Mouse (Mus musculus): ENCODE data around the gene Prmt3. TPM values are rescaled to one million over a fixed set of nuclear protein-coding genes. Genes with fewer than 3 reads are reported as not detected.

Gene Prmt3
- total and polyA plus RNA-seq, 3 experiments = 78.5 to 128 (median 112) TPM

DNA sequence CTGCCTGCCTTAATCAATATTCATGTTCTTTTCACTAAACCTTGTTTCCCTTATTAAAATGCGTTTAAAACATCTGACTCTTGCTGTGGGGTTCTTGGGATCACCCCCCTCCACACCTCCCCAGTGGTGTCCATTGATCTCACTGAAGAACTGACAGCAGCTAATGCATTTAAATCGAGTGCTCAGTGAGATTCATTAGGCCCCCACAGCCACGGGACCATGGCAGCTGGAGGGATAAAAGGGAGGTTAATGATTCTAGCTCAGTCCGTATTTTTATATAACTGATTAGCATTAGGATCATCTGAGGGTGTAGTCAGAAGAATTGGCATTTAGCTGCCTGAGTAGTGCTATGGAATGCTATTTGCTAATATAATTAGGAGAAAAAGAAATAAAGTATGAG is 41.2 kb downstream of the Prmt3 start:
- TF ChIP-seq CTCF (IDR thresholded peaks at IDR 0.05; ENCODE audit: low read depth, low read length) = no peak
- no peak for TF ChIP-seq TAL1 (conservative IDR thresholded peaks at IDR 0.05; ENCODE audit: low read depth, low read length)
- TF ChIP-seq POLR2AphosphoS5 (IDR thresholded peaks at IDR 0.05; ENCODE audit: insufficient replicate concordance, low read depth, low read length) = no peak
- no peak for TF ChIP-seq GATA1 (IDR thresholded peaks at IDR 0.05; ENCODE audit: borderline replicate concordance, low read length)
- no peak for TF ChIP-seq GATA2 (IDR thresholded peaks at IDR 0.05; ENCODE audit: borderline replicate concordance, low read depth, low read length)
- Histone ChIP-seq H3K36me3 (replicated peaks) (peaks cover 82% of the 10 kb centered on the region), H3K27me3 (ENCODE audit: insufficient read depth, low read length) (no peaks in the 10 kb centered on the region)

DNA sequence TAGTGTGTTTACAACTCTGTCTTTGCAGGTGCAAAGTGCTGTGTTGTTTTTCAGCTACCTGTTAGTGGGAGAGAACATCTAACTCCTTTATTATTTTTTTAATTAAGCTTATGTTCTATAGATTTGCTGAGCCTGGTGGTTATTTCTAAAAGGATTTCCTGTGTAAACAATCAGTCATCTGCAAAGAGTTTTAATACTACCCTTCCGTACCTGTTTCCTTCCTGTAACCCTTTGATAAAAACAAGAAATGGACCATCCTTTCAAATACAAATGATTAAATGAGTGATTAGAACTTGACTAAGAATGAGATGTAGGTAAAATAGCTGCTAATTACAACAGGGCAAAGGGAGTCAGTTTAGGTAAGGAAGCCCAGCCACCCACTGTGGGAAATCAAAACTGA is 43.2 kb downstream of the Prmt3 start:
- no peak for TF ChIP-seq TAL1 (conservative IDR thresholded peaks at IDR 0.05; ENCODE audit: low read depth, low read length)
- TF ChIP-seq POLR2AphosphoS5 (IDR thresholded peaks at IDR 0.05; ENCODE audit: insufficient replicate concordance, low read depth, low read length) = no peak
- TF ChIP-seq GATA2 (IDR thresholded peaks at IDR 0.05; ENCODE audit: borderline replicate concordance, low read depth, low read length) = no peak
- TF ChIP-seq GATA1 (IDR thresholded peaks at IDR 0.05; ENCODE audit: borderline replicate concordance, low read length) = no peak
- no peak for TF ChIP-seq CTCF (IDR thresholded peaks at IDR 0.05; ENCODE audit: low read depth, low read length)
- no peaks in the 10 kb centered on the region for H3K4me1 ChIP-seq (ENCODE audit: insufficient read depth, low read depth, low read length)

More for the DNA sequence above, 41.2 kb downstream of the Prmt3 start:
- DNase-seq (ENCODE audit: low spot score) = no peak
- Histone ChIP-seq H3K4me3 (ENCODE audit: low read depth, low read length) (no peak overlapping the region), H3K4me1 (ENCODE audit: insufficient read depth, low read depth, low read length) (no peaks in the 10 kb centered on the region), H3K9me3 (replicated peaks) (no peaks in the 10 kb centered on the region)
- ATAC-seq (ENCODE audit: extremely low read depth, insufficient number of reproducible peaks, low FRiP score, poor library complexity, severe bottlenecking) = no peak

DNA sequence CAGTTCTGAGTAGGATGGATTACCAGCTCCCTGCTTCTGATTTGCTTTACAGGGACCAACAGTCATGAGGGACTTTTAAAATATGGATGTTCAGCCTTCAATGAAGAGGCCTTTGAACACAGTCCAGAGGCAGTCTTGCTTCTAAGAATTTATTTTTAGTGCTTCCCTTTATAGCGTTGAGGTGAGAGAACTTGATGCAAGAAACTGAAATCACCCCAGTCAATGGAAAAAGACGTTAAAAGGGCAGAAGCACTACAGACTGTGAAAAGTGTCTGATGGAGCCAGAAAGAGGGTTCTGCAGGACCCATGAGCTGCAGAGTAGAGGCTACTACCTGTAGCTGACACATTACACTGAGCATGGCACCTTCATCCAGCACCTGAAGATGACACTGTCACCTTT is 43.9 kb downstream of the Prmt3 start:
- H3K27me3 ChIP-seq (ENCODE audit: insufficient read depth, low read length) = no peaks in the 10 kb centered on the region
- ATAC-seq (ENCODE audit: extremely low read depth, insufficient number of reproducible peaks, low FRiP score, poor library complexity, severe bottlenecking) = no peak

More for the DNA sequence above, 43.2 kb downstream of the Prmt3 start:
- ATAC-seq (ENCODE audit: extremely low read depth, insufficient number of reproducible peaks, low FRiP score, poor library complexity, severe bottlenecking) = no peak
- DNase-seq (ENCODE audit: low spot score) = no peak
- Histone ChIP-seq H3K27me3 (ENCODE audit: insufficient read depth, low read length) (no peaks in the 10 kb centered on the region), H3K4me3 (ENCODE audit: low read depth, low read length) (no peak overlapping the region), H3K9me3 (replicated peaks) (no peaks in the 10 kb centered on the region), H3K36me3 (replicated peaks) (peaks cover 84% of the 10 kb centered on the region)

DNA sequence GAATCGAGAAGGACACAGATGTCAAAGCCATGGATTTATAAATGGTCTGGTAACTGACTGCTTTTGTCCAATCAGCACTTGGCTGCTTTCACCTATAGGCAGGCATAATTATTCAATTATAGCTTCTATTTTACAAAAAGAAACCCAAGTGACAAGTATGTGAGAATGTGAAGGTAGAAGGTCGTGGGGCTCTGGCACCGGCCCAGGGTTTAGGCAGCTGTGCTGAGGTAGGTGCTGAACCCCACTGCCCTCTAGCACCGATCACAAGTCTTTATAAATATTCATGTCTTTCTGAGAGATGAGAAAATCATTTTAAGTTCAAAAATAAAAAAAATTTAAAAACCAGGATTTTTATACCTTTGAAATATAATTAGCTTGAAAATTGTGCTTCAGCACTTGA is 45.4 kb downstream of the Prmt3 start:
- DNase-seq (ENCODE audit: low spot score) (no peak), ATAC-seq (ENCODE audit: extremely low read depth, insufficient number of reproducible peaks, low FRiP score, poor library complexity, severe bottlenecking) (no peak)
- H3K9me3 ChIP-seq (replicated peaks) = no peaks in the 10 kb centered on the region
- no peaks in the 10 kb centered on the region for H3K27me3 ChIP-seq (ENCODE audit: insufficient read depth, low read length)
- TF ChIP-seq CTCF (IDR thresholded peaks at IDR 0.05; ENCODE audit: low read depth, low read length) (no peak), POLR2AphosphoS5 (IDR thresholded peaks at IDR 0.05; ENCODE audit: insufficient replicate concordance, low read depth, low read length) (no peak), GATA1 (IDR thresholded peaks at IDR 0.05; ENCODE audit: borderline replicate concordance, low read length) (no peak), GATA2 (IDR thresholded peaks at IDR 0.05; ENCODE audit: borderline replicate concordance, low read depth, low read length) (no peak), TAL1 (conservative IDR thresholded peaks at IDR 0.05; ENCODE audit: low read depth, low read length) (no peak)
- no peak overlapping the region for H3K4me3 ChIP-seq (ENCODE audit: low read depth, low read length)
- H3K36me3 ChIP-seq (replicated peaks) = peaks cover 84% of the 10 kb centered on the region
- H3K4me1 ChIP-seq (ENCODE audit: insufficient read depth, low read depth, low read length) = no peaks in the 10 kb centered on the region

More for the DNA sequence above, 43.9 kb downstream of the Prmt3 start:
- no peak overlapping the region for H3K4me3 ChIP-seq (ENCODE audit: low read depth, low read length)
- no peaks in the 10 kb centered on the region for H3K9me3 ChIP-seq (replicated peaks)
- no peak for DNase-seq (ENCODE audit: low spot score)
- no peaks in the 10 kb centered on the region for H3K4me1 ChIP-seq (ENCODE audit: insufficient read depth, low read depth, low read length)
- H3K36me3 ChIP-seq (replicated peaks) = peaks cover 85% of the 10 kb centered on the region
- no peak for TF ChIP-seq POLR2AphosphoS5 (IDR thresholded peaks at IDR 0.05; ENCODE audit: insufficient replicate concordance, low read depth, low read length)
- no peak for TF ChIP-seq CTCF (IDR thresholded peaks at IDR 0.05; ENCODE audit: low read depth, low read length)
- no peak for TF ChIP-seq GATA2 (IDR thresholded peaks at IDR 0.05; ENCODE audit: borderline replicate concordance, low read depth, low read length)
- no peak for TF ChIP-seq TAL1 (conservative IDR thresholded peaks at IDR 0.05; ENCODE audit: low read depth, low read length)
- no peak for TF ChIP-seq GATA1 (IDR thresholded peaks at IDR 0.05; ENCODE audit: borderline replicate concordance, low read length)

DNA sequence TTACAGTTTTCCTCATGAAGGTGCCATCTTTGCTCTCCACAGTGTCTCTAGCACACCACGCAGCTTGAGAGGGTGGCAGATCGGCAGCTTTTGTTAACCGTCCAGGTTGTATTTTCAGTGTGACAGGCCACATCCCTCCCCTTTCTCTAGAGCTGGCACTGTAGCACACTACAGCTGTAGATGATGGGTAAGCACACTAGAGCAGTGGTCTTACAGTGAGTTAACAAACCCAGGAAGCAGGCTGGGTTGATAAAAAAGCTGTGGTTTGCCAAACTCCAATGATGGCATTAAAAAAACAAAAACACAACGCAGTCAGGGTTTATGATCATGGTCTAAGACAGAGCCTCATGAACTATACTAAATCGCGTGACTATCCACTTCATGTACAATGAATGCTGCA is 45.9 kb downstream of the Prmt3 start:
- TF ChIP-seq CTCF (IDR thresholded peaks at IDR 0.05; ENCODE audit: low read depth, low read length) = no peak
- TF ChIP-seq GATA2 (IDR thresholded peaks at IDR 0.05; ENCODE audit: borderline replicate concordance, low read depth, low read length) = no peak
- TF ChIP-seq GATA1 (IDR thresholded peaks at IDR 0.05; ENCODE audit: borderline replicate concordance, low read length) = no peak
- no peak for TF ChIP-seq TAL1 (conservative IDR thresholded peaks at IDR 0.05; ENCODE audit: low read depth, low read length)
- no peak for TF ChIP-seq POLR2AphosphoS5 (IDR thresholded peaks at IDR 0.05; ENCODE audit: insufficient replicate concordance, low read depth, low read length)
- ATAC-seq (ENCODE audit: extremely low read depth, insufficient number of reproducible peaks, low FRiP score, poor library complexity, severe bottlenecking) (no peak), DNase-seq (ENCODE audit: low spot score) (no peak)
- peaks cover 84% of the 10 kb centered on the region for H3K36me3 ChIP-seq (replicated peaks)
- no peaks in the 10 kb centered on the region for H3K9me3 ChIP-seq (replicated peaks)
- no peak overlapping the region for H3K4me3 ChIP-seq (ENCODE audit: low read depth, low read length)
- no peaks in the 10 kb centered on the region for H3K27me3 ChIP-seq (ENCODE audit: insufficient read depth, low read length)
- H3K4me1 ChIP-seq (ENCODE audit: insufficient read depth, low read depth, low read length) = no peaks in the 10 kb centered on the region

DNA sequence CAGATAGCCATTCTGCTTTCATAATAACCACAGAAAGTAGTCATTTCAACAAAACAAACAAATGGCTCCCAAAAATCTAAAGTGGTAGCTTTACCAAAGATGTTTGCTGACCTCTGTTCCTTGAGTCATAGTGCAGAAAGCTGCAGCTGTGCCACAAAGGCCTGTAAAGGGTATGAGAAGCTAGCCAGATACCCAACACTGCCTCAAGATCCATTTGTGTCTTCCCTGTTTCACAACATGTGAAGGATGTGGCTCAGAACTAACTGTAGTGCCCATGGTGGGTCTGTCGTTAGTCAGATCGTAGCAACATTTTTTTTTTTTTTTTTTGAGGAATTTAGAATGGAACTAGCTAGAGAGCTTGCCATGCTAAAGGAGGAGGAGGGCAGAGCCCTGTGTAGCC is 46.4 kb downstream of the Prmt3 start:
- H3K4me3 ChIP-seq (ENCODE audit: low read depth, low read length) = no peak overlapping the region
- TF ChIP-seq GATA2 (IDR thresholded peaks at IDR 0.05; ENCODE audit: borderline replicate concordance, low read depth, low read length) (no peak), TAL1 (conservative IDR thresholded peaks at IDR 0.05; ENCODE audit: low read depth, low read length) (no peak), GATA1 (IDR thresholded peaks at IDR 0.05; ENCODE audit: borderline replicate concordance, low read length) (no peak)
- H3K27me3 ChIP-seq (ENCODE audit: insufficient read depth, low read length) = no peaks in the 10 kb centered on the region
- no peaks in the 10 kb centered on the region for H3K4me1 ChIP-seq (ENCODE audit: insufficient read depth, low read depth, low read length)
- DNase-seq (ENCODE audit: low spot score) (no peak), ATAC-seq (ENCODE audit: extremely low read depth, insufficient number of reproducible peaks, low FRiP score, poor library complexity, severe bottlenecking) (no peak)
- no peaks in the 10 kb centered on the region for H3K9me3 ChIP-seq (replicated peaks)
- H3K36me3 ChIP-seq (replicated peaks) = peaks cover 85% of the 10 kb centered on the region
